Mouse (Mus musculus) lung, embryonic 16.5 days (tissue): ENCODE measurements around the gene Hes1. TPM values are rescaled to one million over a fixed set of nuclear protein-coding genes. Genes with fewer than 3 reads are reported as not detected.

Experiments
- ATAC-seq: fragments of 200-750 bp; cut with Nextera tagmentation; 2 replicates; pipeline ENCODE4 v1.8.0; 2017; ENCODE audit warnings: low read depth, mild to moderate bottlenecking, moderate library complexity
- H3K27ac ChIP-seq: fragments of 300-500 bp; sonication (generic); 2 replicates; pipeline ENCODE4 v1.5.1; 2014; ENCODE audit warnings: mild to moderate bottlenecking, control low read depth, low read length
- H3K27me3 ChIP-seq: fragments of 300-500 bp; sonication (generic); 2 replicates; pipeline ENCODE4 v1.6.1; 2014; ENCODE audit warnings: low read depth, low read length, mixed read lengths; ENCODE audit not compliant: control insufficient read depth, insufficient read depth
- H3K36me3 ChIP-seq: fragments of 300-500 bp; sonication (generic); 2 replicates; pipeline ENCODE4 v1.6.1; 2014; ENCODE audit warnings: low read length; ENCODE audit not compliant: control insufficient read depth, insufficient read depth
- H3K4me1 ChIP-seq: fragments of 300-500 bp; sonication (generic); replicated peaks from 2 replicates; pipeline ENCODE4 v1.6.1; 2014; ENCODE audit warnings: low read length, mixed read lengths; ENCODE audit not compliant: control insufficient read depth, insufficient read depth
- H3K4me2 ChIP-seq: fragments of 300-500 bp; sonication (generic); 2 replicates; pipeline ENCODE4 v1.6.1; 2014; ENCODE audit warnings: low read depth, low read length, control low read depth
- H3K4me3 ChIP-seq: fragments of 300-500 bp; sonication (generic); 2 replicates; pipeline ENCODE4 v1.5.1; 2014; ENCODE audit warnings: mild to moderate bottlenecking, low read length, control low read depth
- H3K9ac ChIP-seq: fragments of 300-500 bp; sonication (generic); 2 replicates; pipeline ENCODE4 v1.6.1; 2014; ENCODE audit warnings: low read length, control low read depth
- H3K9me3 ChIP-seq: fragments of 300-500 bp; sonication (generic); 2 replicates; pipeline ENCODE4 v1.6.1; 2016; ENCODE audit warnings: low read length; ENCODE audit not compliant: control insufficient read depth
- WGBS: fragments of 180-500 bp; shearing (Covaris S2); extraction: QIAGEN DNeasy Blood & Tissue Kit; methylation state at CpG from one replicate; pipeline ENCODE4 v1.1.7; 2014; 5-methylcytosine and 5-hydroxymethylcytosine counted together
- polyA plus RNA-seq: library from polyadenylated mRNA; unstranded; fragments of >200 nt; fragmentation: Nextera tagmentation; extraction: Ambion mirVana; gene quantifications from 2 replicates; pipeline ENCODE4 v1.2.1, GENCODE M21; 2015

The Hes1 gene
- polyA plus RNA-seq, 1 experiment from 2014 or later: 40.7 TPM

DNA sequence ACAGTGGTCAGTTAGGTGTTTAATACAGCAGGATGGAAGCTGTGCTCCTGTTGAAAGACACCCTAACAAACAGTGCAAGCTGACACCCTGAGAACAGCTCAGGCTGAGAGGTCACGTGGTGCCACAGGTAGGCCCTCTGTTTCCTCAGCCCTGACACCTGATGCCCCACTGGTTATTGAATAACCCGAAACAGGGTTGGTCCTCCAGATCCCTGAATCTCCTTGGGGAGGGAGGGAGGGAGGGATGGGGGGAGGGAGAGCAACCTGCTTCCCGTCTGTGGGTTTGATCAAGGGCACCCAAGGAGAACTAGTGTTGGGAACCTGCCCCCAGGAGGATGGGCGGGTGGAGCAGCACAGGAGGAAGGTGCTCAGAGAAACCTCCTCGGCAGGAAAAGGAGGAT is 18.6 kb upstream of the Hes1 start:
- Histone ChIP-seq H3K4me2 (no peak overlapping the region), H3K9ac (no peak overlapping the region), H3K9me3 (no peaks in the 10 kb centered on the region), H3K36me3 (no peaks in the 10 kb centered on the region), H3K27me3 (no peaks in the 10 kb centered on the region), H3K27ac (peak overlapping the region; percentile 36; the same call in 1 of the 2 replicates), H3K4me3 (no peak overlapping the region), H3K4me1 (no peaks in the 10 kb centered on the region)
- 28% methylated on average over 5 of the region's 5 CpGs for WGBS
- peak; percentile 75 for ATAC-seq

DNA sequence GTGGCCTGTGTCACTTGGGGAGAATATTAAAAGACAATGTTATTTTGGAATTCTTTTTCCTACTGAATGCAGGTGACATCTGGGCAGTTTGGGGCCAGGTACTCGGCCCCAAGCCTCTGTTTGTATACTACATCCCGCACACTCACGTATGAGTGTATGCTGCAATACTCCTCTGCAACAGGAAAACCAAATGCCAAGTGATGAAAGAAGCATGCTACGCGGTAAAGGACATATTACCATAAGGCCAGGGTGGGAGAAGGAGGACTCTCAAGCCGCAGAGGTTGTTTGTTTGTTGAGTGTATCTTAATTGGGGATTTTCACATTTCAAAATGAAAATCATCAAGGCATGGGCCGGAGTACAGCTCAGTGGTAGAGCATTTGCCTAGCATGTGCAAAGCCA is 17.2 kb upstream of the Hes1 start:
- peak overlapping the region; percentile 81 for H3K27ac ChIP-seq
- WGBS: 56% methylated on average over 7 of the region's 7 CpGs
- H3K4me1 ChIP-seq: no peaks in the 10 kb centered on the region
- no peak overlapping the region for H3K4me2 ChIP-seq
- ATAC-seq: no peak
- H3K27me3 ChIP-seq: no peaks in the 10 kb centered on the region
- no peaks in the 10 kb centered on the region for H3K9me3 ChIP-seq
- no peak overlapping the region for H3K9ac ChIP-seq
- no peak overlapping the region for H3K4me3 ChIP-seq
- no peaks in the 10 kb centered on the region for H3K36me3 ChIP-seq

DNA sequence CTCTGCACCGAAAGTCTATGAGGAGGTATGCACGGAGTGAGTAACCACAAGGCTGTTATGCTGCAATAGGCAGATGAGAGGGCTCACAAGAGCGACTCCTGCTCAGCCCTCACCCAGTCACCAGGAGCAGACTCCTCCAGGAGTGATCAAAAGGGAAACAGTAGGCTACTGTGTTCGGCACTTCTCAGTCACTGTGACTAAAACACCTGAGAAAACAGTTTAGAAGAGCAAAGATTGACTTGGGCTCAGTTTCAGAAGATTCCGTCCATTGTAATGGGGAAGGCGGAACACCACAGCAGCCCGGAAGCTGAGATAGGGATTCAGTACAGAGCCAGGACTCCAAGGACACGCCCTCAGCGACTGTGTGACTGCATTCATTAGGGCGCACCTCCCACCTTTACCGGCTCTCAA is 16.8 kb upstream of the Hes1 start:
- H3K9me3 ChIP-seq: no peaks in the 10 kb centered on the region
- no peak overlapping the region for H3K4me2 ChIP-seq
- no peaks in the 10 kb centered on the region; the same call in 1 of the 2 replicates for H3K4me1 ChIP-seq
- no peaks in the 10 kb centered on the region for H3K27me3 ChIP-seq
- peak; percentile 86 for ATAC-seq
- no peak overlapping the region for H3K4me3 ChIP-seq
- H3K9ac ChIP-seq: no peak overlapping the region
- H3K27ac ChIP-seq: peak overlapping the region; percentile 81
- H3K36me3 ChIP-seq: no peaks in the 10 kb centered on the region
- WGBS: 31% methylated on average over 11 of the region's 11 CpGs

DNA sequence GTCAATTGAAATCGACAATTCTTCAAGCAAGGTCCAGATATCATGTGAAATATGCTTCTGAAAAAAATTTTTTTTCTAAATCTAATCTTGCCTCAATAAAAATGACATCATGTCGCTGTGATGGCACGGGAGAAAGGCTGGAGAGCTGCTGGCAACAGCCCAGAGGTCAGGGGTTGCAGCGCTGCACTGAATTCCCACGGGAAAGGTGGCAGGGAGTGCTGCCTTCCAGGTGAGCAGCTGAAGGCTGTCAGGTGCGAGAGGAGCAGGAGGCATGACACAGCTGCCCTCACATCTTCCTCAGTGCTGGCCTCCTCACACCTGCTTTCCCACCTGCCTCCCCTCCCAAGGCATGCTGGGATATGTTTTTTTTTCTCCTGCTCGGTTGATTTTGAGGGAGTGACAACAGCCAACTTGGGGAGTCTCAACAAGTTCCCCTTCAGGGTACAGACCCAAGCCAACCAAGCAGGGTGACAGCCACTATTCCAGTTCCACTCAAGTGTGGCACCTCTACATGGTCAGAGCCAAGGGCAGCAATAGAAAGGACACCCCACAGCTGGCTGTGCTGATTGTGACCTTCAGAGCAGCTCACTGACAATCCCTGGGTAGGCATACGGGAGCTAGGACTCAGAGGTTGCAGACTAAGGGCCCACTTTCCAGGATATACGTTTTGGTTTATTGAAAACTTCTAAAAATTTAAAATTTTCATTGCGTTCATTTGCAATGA is 13.3 kb upstream of the Hes1 start:
- H3K4me3 ChIP-seq: no peak overlapping the region
- H3K9ac ChIP-seq: no peak overlapping the region
- no peak overlapping the region for H3K27ac ChIP-seq
- H3K9me3 ChIP-seq: no peaks in the 10 kb centered on the region
- peaks cover 13% of the 10 kb centered on the region for H3K4me1 ChIP-seq
- no peak overlapping the region for H3K4me2 ChIP-seq
- H3K27me3 ChIP-seq: no peaks in the 10 kb centered on the region
- whole genome bisulfite sequencing: 43% methylated on average over 10 of the region's 10 CpGs
- ATAC-seq: no peak
- H3K36me3 ChIP-seq: no peaks in the 10 kb centered on the region

DNA sequence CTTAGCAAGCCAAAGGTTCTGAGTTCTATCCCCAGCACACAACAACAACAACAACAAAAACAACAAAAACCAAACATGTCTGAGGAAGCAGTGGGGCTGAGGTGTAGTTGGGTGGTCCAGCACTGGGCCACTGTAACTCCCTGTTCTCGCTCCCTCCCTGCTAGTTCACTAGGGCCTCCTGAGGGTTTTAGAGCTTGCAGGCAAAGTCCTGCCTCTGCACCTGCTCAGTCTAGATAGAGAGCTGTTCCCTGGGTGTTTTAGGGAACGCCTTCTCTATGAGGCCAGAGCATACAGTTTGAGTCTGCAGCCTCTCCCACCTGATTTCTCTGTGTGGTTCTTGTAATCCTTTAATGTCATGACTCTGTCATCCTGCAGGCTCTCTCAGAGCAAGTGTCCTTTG is 11.9 kb upstream of the Hes1 start:
- no peaks in the 10 kb centered on the region for H3K9me3 ChIP-seq
- peak overlapping the region; percentile 3; the same call in 1 of the 2 replicates for H3K27ac ChIP-seq
- no peak overlapping the region for H3K9ac ChIP-seq
- no peak overlapping the region for H3K4me3 ChIP-seq
- no peaks in the 10 kb centered on the region for H3K27me3 ChIP-seq
- H3K36me3 ChIP-seq: no peaks in the 10 kb centered on the region
- no peak overlapping the region for H3K4me2 ChIP-seq
- no peak for ATAC-seq
- H3K4me1 ChIP-seq: peaks cover 22% of the 10 kb centered on the region
- WGBS: 61% methylated on average over 2 of the region's 2 CpGs

DNA sequence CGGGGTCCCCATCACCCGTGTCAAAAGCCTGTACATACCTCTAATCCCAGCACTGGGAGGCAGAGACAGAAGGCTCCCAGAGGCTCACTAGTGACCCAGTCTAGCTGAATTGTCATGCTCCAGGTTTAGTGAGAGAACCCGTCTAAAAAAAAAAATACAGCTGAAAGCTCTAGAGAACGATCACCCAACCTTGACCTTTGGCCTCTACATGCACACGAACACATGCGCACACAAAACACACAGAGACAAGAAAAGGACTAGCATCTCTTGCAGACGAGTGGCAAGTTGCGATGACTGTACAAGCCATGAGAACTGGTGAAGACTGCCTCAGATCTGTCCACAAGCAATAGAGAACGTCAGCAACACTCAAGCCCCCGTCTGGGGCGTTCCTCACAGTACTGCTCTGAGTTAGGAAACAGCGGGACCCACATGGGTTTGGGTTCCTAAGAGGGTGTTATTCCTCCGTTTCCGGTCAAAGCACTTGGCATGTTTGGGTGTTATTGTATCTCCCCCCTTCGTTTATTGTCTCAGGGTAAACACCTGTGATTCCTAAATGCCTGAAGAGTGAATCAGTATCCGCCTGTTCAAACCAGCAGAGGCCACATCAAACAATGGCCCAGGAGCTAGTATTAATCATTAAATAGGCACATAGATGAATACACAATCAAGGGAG is 11.2 kb upstream of the Hes1 start:
- Histone ChIP-seq H3K36me3 (no peaks in the 10 kb centered on the region), H3K27ac (peak overlapping the region; percentile 3)
- ATAC-seq: peak; percentile 42; the same call in 1 of the 2 replicates

DNA sequence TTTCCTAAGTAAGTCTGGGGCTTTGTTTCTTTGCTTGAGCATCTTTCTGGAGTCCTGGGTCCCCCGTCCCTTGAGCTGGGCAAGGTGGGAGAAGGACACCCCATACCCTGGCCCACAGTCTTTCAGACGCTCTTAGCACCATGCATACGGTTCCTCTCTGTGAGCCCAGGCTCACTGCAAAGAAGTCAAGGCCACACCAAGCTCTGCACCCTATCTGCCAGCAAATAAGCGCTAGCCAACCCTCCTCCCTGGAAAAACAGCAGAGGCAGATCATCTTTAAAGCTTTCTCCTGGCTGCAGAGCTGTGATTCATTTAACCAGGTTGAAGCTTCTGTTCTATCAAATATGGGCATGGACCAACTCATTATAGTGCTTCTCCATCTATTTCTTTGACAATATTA is 9.6 kb upstream of the Hes1 start:
- no peaks in the 10 kb centered on the region for H3K36me3 ChIP-seq
- no peak overlapping the region for H3K4me3 ChIP-seq
- WGBS: 64% methylated on average over 4 of the region's 4 CpGs
- H3K9ac ChIP-seq: no peak overlapping the region
- no peak overlapping the region for H3K4me2 ChIP-seq
- H3K9me3 ChIP-seq: no peaks in the 10 kb centered on the region
- peaks cover 38% of the 10 kb centered on the region for H3K4me1 ChIP-seq
- no peak overlapping the region for H3K27ac ChIP-seq
- H3K27me3 ChIP-seq: no peaks in the 10 kb centered on the region
- ATAC-seq: no peak

More for the DNA sequence above, 11.2 kb upstream of the Hes1 start:
- no peak overlapping the region for H3K9ac ChIP-seq
- no peaks in the 10 kb centered on the region for H3K27me3 ChIP-seq
- H3K4me3 ChIP-seq: no peak overlapping the region
- 26% methylated on average over 16 of the region's 16 CpGs for WGBS
- H3K4me2 ChIP-seq: no peak overlapping the region
- no peaks in the 10 kb centered on the region for H3K9me3 ChIP-seq
- peaks cover 27% of the 10 kb centered on the region for H3K4me1 ChIP-seq

DNA sequence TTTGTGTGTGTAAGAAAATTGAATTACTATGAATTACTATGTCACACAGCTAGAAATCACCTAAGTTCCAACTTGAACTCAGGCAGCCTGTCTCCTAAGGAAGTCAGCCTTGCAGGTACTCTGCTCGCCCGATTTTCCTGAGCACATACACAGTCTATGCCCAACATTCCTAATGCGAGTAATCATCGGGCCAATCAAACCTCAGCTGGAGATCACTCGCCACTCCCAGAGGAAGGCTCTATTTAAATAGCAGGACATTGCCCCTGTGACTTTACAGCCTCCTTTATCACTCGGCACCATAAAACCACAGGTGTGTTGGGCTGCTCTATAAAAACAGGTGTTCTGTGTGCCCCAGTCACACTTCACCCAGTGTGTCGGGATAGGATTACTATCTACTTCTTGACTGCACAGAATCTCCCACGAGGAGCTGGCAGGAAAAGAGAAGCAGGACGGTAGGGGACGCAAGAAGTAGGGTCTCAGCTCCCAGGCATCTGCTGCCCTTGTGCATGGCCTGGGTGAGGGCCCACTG is 8.8 kb upstream of the Hes1 start:
- 62% methylated on average over 10 of the region's 10 CpGs for WGBS
- Histone ChIP-seq H3K4me2 (no peak overlapping the region), H3K4me3 (no peak overlapping the region), H3K27ac (no peak overlapping the region), H3K27me3 (no peaks in the 10 kb centered on the region), H3K9me3 (no peaks in the 10 kb centered on the region), H3K9ac (no peak overlapping the region), H3K4me1 (peaks cover 47% of the 10 kb centered on the region), H3K36me3 (no peaks in the 10 kb centered on the region)
- ATAC-seq: no peak

DNA sequence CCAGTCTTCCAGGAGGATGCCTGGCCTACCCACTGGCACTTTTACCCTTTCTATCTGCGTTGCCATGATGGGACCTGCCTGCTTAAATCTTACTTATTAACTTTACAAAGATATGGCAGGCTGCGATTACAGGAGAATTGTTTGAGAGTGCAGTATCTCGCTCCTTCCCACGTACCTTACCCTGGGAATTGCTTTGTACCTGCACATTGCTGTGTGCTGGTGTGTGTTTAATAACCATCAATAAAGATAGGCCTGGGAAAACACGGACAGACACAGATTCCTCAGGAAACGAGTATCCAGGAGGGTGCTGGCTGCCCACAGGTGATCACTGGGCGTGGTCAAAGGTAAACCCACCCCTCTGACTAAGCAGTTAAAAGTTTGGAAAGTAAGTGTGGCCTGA is 8.3 kb upstream of the Hes1 start:
- ATAC-seq: no peak
- Histone ChIP-seq H3K9ac (no peak overlapping the region), H3K4me1 (peaks cover 52% of the 10 kb centered on the region), H3K36me3 (no peaks in the 10 kb centered on the region), H3K4me3 (no peak overlapping the region), H3K9me3 (no peaks in the 10 kb centered on the region), H3K27ac (no peak overlapping the region), H3K27me3 (no peaks in the 10 kb centered on the region), H3K4me2 (no peak overlapping the region)
- WGBS: 55% methylated on average over 7 of the region's 7 CpGs
